9 mouse cellular contexts compared by ENCODE assay signal in genomic region chr8:110010868-110011267, GRCm38 (mm10). TPM values are rescaled to one million over a fixed set of nuclear protein-coding genes. Genes with fewer than 3 reads are reported as not detected.
DNase-seq lines count a peak whose midpoint lies in the region; ATAC-seq and TF ChIP-seq lines count a peak whose summit lies in the region.
"Had no signal": no experiment of that assay in that cellular context is flagged by ENCODE, and none has a peak within 500 bp of the region (broad histone marks: within the 10 kb centered on the region; RNA-seq: fewer than 3 reads in every experiment).

No protein-coding gene starts in this region.

- no peak for TF ChIP-seq EP300 in heart, postnatal 0 days (IDR thresholded peaks at IDR 0.05; ENCODE audit: low read depth)

- intact Hi-C loops in heart, postnatal 36 days (cut with DNase I): loop anchor here (1.0 kb wide), 1 partner anchor 60 kb away; no protein-coding TSS in a partner anchor

- no peaks in the 10 kb centered on the region for H3K4me1 ChIP-seq in heart, postnatal 0 days (ENCODE audit: control insufficient read depth, insufficient read depth)
- no peaks in the 10 kb centered on the region for H3K4me1 ChIP-seq in heart, embryonic 10.5 days
- no peaks in the 10 kb centered on the region for H3K4me1 ChIP-seq in thymus, adult 2 months (replicated peaks; ENCODE audit: control insufficient read depth, insufficient read depth, low read length)

- no peak overlapping the region for H3K27ac ChIP-seq in heart, postnatal 0 days (ENCODE audit: low read depth)
- no peak overlapping the region for H3K27ac ChIP-seq in heart, embryonic 10.5 days
- no peak overlapping the region for H3K27ac ChIP-seq in thymus, adult 2 months (ENCODE audit: control insufficient read depth, insufficient read depth, low read length)

- no peak for ATAC-seq in heart, postnatal 0 days (ENCODE audit: insufficient read depth, low read depth)

- no peak overlapping the region for H3K4me2 ChIP-seq in heart, postnatal 0 days (ENCODE audit: low read depth, low read length)

- 24% methylated on average over 5 of the region's 5 CpGs for WGBS in heart, postnatal 0 days
- 27% methylated on average over 5 of the region's 5 CpGs for WGBS in heart, embryonic 10.5 days
- WGBS in thymus, adult 2 months: 42% methylated on average over 5 of the region's 5 CpGs

- peak; percentile 86 for TF ChIP-seq CTCF in heart, postnatal 0 days (IDR thresholded peaks at IDR 0.05; ENCODE audit: low read depth)
- no peak for TF ChIP-seq CTCF in thymus, adult 2 months (IDR thresholded peaks at IDR 0.05; ENCODE audit: borderline replicate concordance, control insufficient read depth, extremely low read depth, insufficient read depth, low read length, poor library complexity)

- H3K9ac ChIP-seq in heart, postnatal 0 days (replicated peaks; ENCODE audit: low read depth, low read length): no peak overlapping the region

- DNase-seq in heart, postnatal 0 days (ENCODE audit: low spot score): peak; percentile 21
- DNase-seq in heart, embryonic 10.5 days (ENCODE audit: low spot score): no peak
- peak; percentile 26 for DNase-seq in thymus, adult 2 months
- no peak for DNase-seq in thymus, adult 18-20 months
- peak; percentile 20 for DNase-seq in c-Kit-positive CD71-positive TER-119-negative erythroid progenitor cells, embryonic 14.5 days (ENCODE audit: low read depth)
- DNase-seq in heart, postnatal 36 days: peak; percentile 31 to 50
- DNase-seq in lung, postnatal 25 days (ENCODE audit: low spot score): peak; percentile 54
- peak; percentile 39 for DNase-seq in yolk sac, embryonic 10.5 days (ENCODE audit: low spot score)

- no peak for TF ChIP-seq POLR2A in thymus, adult 2 months (IDR thresholded peaks at IDR 0.05; ENCODE audit: control insufficient read depth, extremely low read depth, insufficient read depth, low read length, poor library complexity)

- no peak overlapping the region for H3K4me3 ChIP-seq in heart, postnatal 0 days (ENCODE audit: low read depth, low read length)
- no peak overlapping the region for H3K4me3 ChIP-seq in heart, embryonic 10.5 days
- no peak overlapping the region for H3K4me3 ChIP-seq in thymus, adult 2 months (ENCODE audit: control insufficient read depth, insufficient read depth, low read length)

- no peaks in the 10 kb centered on the region for H3K36me3 ChIP-seq in heart, postnatal 0 days (replicated peaks; ENCODE audit: control insufficient read depth, insufficient read depth, low read length)
- H3K36me3 ChIP-seq in heart, embryonic 10.5 days: no peaks in the 10 kb centered on the region
- no peaks in the 10 kb centered on the region for H3K36me3 ChIP-seq in thymus, adult 2 months (ENCODE audit: control insufficient read depth, insufficient read depth, low read length)

- no peaks in the 10 kb centered on the region for H3K9me3 ChIP-seq in heart, postnatal 0 days (replicated peaks; ENCODE audit: control insufficient read depth, low read length)
- no peaks in the 10 kb centered on the region for H3K9me3 ChIP-seq in heart, embryonic 10.5 days

- no peaks in the 10 kb centered on the region for H3K27me3 ChIP-seq in heart, postnatal 0 days (ENCODE audit: control insufficient read depth, insufficient read depth, low read length)
- H3K27me3 ChIP-seq in heart, embryonic 10.5 days (ENCODE audit: insufficient read depth, poor library complexity, severe bottlenecking): no peaks in the 10 kb centered on the region
- H3K27me3 ChIP-seq in thymus, adult 2 months (ENCODE audit: control insufficient read depth, insufficient read depth, low read length): no peaks in the 10 kb centered on the region

RNA-seq across cellular contexts. Expression of gene Tat, which starts 20.6 kb away (rescaled TPM):
- 1.2 and 2.9 TPM in 2 replicates for total RNA-seq in heart, postnatal 0 days (2014; rRNA removed; ENCODE audit: low replicate concordance)
- 0.26 and 0.34 TPM in 2 replicates for polyA plus RNA-seq in heart, postnatal 0 days (2015; fragmentation: Nextera tagmentation; extraction: Ambion mirVana)
- polyA plus RNA-seq in heart, embryonic 10.5 days (2016; fragmentation: Nextera tagmentation; extraction: Ambion mirVana): not detected in 2 replicates
- 0.61 and 2.6 TPM in 2 replicates for polyA plus RNA-seq in thymus, adult 2 months (2012; rRNA removed)
- 1 to 10 TPM in 1 of 2 experiments, under 1 TPM in 1; 0.38 to 1.3 TPM for total RNA-seq in heart, postnatal 36 days (2021)
- total RNA-seq: layer of hippocampus, postnatal 25 days had no signal

RNA-seq across cellular contexts. Expression of gene Chst4, which starts 28.7 kb away (rescaled TPM):
- total RNA-seq in heart, postnatal 0 days (2014; rRNA removed; ENCODE audit: low replicate concordance): 1.9 and 5.5 TPM in 2 replicates
- polyA plus RNA-seq in heart, postnatal 0 days (2015; fragmentation: Nextera tagmentation; extraction: Ambion mirVana): 2.0 and 2.3 TPM in 2 replicates
- 0.15 TPM in 1 of 2 replicates, not detected in the other for polyA plus RNA-seq in heart, embryonic 10.5 days (2016; fragmentation: Nextera tagmentation; extraction: Ambion mirVana)
- 1.4 and 2.9 TPM in 2 replicates for polyA plus RNA-seq in thymus, adult 2 months (2012; rRNA removed)
- total RNA-seq in heart, postnatal 36 days (2021): 1 to 10 TPM; 3.3 to 7.0 TPM
- total RNA-seq: layer of hippocampus, postnatal 25 days had no signal

RNA-seq across cellular contexts. Expression of gene Marveld3, which starts 48.9 kb away (rescaled TPM):
- total RNA-seq in heart, postnatal 0 days (2014; rRNA removed; ENCODE audit: low replicate concordance): 0.19 and 1.9 TPM in 2 replicates
- polyA plus RNA-seq in heart, postnatal 0 days (2015; fragmentation: Nextera tagmentation; extraction: Ambion mirVana): 0.36 TPM in 2 replicates
- polyA plus RNA-seq in heart, embryonic 10.5 days (2016; fragmentation: Nextera tagmentation; extraction: Ambion mirVana): 0.10 and 0.68 TPM in 2 replicates
- 0.43 and 0.50 TPM in 2 replicates for polyA plus RNA-seq in thymus, adult 2 months (2012; rRNA removed)
- total RNA-seq in heart, postnatal 36 days (2021): under 1 TPM; 0.14 to 0.19 TPM
- total RNA-seq: layer of hippocampus, postnatal 25 days had no signal

Comparison
In these comparisons a context has a peak if more than half of its experiments do, and no peak if none do; other contexts are left out.
1. DNase-seq: peak in heart, postnatal 0 days (single experiment), thymus, adult 2 months (single experiment), c-Kit-positive CD71-positive TER-119-negative erythroid progenitor cells, embryonic 14.5 days (single experiment), heart, postnatal 36 days (2 of 2), lung, postnatal 25 days (single experiment) and yolk sac, embryonic 10.5 days (single experiment); none in heart, embryonic 10.5 days (single experiment) and thymus, adult 18-20 months (0 of 2).